ENCODE assay signal across 8 mouse cellular contexts in genomic region chr2:107083071-107083885, GRCm38 (mm10). TPM values are rescaled to one million over a fixed set of nuclear protein-coding genes. Genes with fewer than 3 reads are reported as not detected.
DNase-seq lines count a peak whose midpoint lies in the region; ATAC-seq and TF ChIP-seq lines count a peak whose summit lies in the region.

No protein-coding gene starts in this region.

- H3K4me3 ChIP-seq in bone marrow macrophage, adult 2 months (ENCODE audit: insufficient read depth, low read length), result no peak overlapping the region
- H3K4me3 ChIP-seq in heart, embryonic 14.5 days (ENCODE audit: control insufficient read depth in 1 of 2, insufficient read depth in 1 of 2, low read depth in 1 of 2, low read length in 2 of 2), result peak overlapping the region in 1 of 2 experiments; percentile 16; a peak in 1 of 4 replicates

- no peak overlapping the region for H3K27ac ChIP-seq in bone marrow macrophage, adult 2 months (ENCODE audit: insufficient read depth, low read depth, low read length)
- H3K27ac ChIP-seq in heart, embryonic 14.5 days (replicated peaks in 1 of 2; ENCODE audit: control insufficient read depth in 1 of 2, insufficient read depth in 1 of 2, low read depth in 2 of 2, low read length in 2 of 2), result peak overlapping the region; percentile 51 to 75; a peak in 3 of 4 replicates

- peak; percentile 83 for TF ChIP-seq CTCF in bone marrow macrophage, adult 2 months (IDR thresholded peaks at IDR 0.05; ENCODE audit: low read depth, low read length)

- no peak for ATAC-seq in heart, embryonic 14.5 days (ENCODE audit: insufficient number of reproducible peaks, insufficient read depth, low FRiP score, low read depth)
- ATAC-seq in erythroid progenitor cell, adult 5-6 weeks (replicated peaks; ENCODE audit: low FRiP score, poor library complexity, severe bottlenecking), result no peak

- 0 out of 2 replicates have a peak overlapping the region, but pooled peaks have one; percentile 36 for H3K9ac ChIP-seq in heart, embryonic 14.5 days (ENCODE audit: low read length)

- H3K9me3 ChIP-seq in heart, embryonic 14.5 days (ENCODE audit: control insufficient read depth, low read length), result no peaks in the 10 kb centered on the region

- intact Hi-C loops in left cerebral cortex, postnatal 10 days (cut with DNase I), result loop anchor here (5.0 kb wide), 1 partner anchor 784 kb away; no protein-coding TSS in a partner anchor

- 37% methylated on average over 14 of the region's 14 CpGs for WGBS in heart, embryonic 14.5 days

- peak; percentile 60 to 69 for DNase-seq in cerebellum, postnatal 14 days
- no peak for DNase-seq in cerebellum, adult 9-11 months
- peak; percentile 51 for DNase-seq in 3T3-L1 (ENCODE audit: low read depth, low spot score)
- DNase-seq in left cerebral cortex, postnatal 10 days (ENCODE audit: extremely low spot score in 1 of 2, low spot score in 2 of 2), result peak; percentile 31 to 41
- peak; percentile 25 for DNase-seq in retina, adult 2 months (ENCODE audit: low read depth, low spot score)

- H3K27me3 ChIP-seq in heart, embryonic 14.5 days (ENCODE audit: control insufficient read depth, insufficient read depth, low read length), result no peaks in the 10 kb centered on the region

- no peak for TF ChIP-seq POLR2A in bone marrow macrophage, adult 2 months (IDR thresholded peaks at IDR 0.05; ENCODE audit: borderline replicate concordance, low read depth, low read length)

- H3K36me3 ChIP-seq in heart, embryonic 14.5 days (ENCODE audit: control insufficient read depth, insufficient read depth, low read length), result no peaks in the 10 kb centered on the region

- H3K4me2 ChIP-seq in heart, embryonic 14.5 days (ENCODE audit: low read length), result peak overlapping the region; percentile 52

- no peaks in the 10 kb centered on the region for H3K4me1 ChIP-seq in bone marrow macrophage, adult 2 months (ENCODE audit: control insufficient read depth, insufficient read depth, low read length)
- peaks cover 0 to 8% of the 10 kb centered on the region in 2 experiments; a peak in 1 of 4 replicates for H3K4me1 ChIP-seq in heart, embryonic 14.5 days (ENCODE audit: control insufficient read depth in 2 of 2, insufficient read depth in 2 of 2, low read length in 2 of 2)

RNA-seq across cellular contexts. Expression of gene Fshb, which starts 23.8 kb away (rescaled TPM):
- polyA plus RNA-seq in bone marrow macrophage, adult 2 months (2012; ENCODE audit: insufficient read depth, insufficient read length, missing spikeins), result not detected in 2 replicates
- not detected in 2 replicates for polyA plus RNA-seq in heart, embryonic 14.5 days (2014; fragmentation: Nextera tagmentation; extraction: Ambion mirVana)
- total RNA-seq in left cerebral cortex, postnatal 10 days (2021), result not detected
- total RNA-seq in erythroid progenitor cell, adult 5-6 weeks (2015; ENCODE audit: low replicate concordance), result not detected in 2 replicates
- total RNA-seq in erythroid progenitor cell, adult 5-6 weeks (2017; ENCODE audit: low replicate concordance), result not detected in 2 replicates
